Mouse (Mus musculus): Measurements from ENCODE around the gene Ldhd. TPM values are rescaled to one million over a fixed set of nuclear protein-coding genes. Genes with fewer than 3 reads are reported as not detected.

Ldhd gene
- total and polyA plus RNA-seq, 3 experiments, result 0.04 TPM; not detected in 2

DNA sequence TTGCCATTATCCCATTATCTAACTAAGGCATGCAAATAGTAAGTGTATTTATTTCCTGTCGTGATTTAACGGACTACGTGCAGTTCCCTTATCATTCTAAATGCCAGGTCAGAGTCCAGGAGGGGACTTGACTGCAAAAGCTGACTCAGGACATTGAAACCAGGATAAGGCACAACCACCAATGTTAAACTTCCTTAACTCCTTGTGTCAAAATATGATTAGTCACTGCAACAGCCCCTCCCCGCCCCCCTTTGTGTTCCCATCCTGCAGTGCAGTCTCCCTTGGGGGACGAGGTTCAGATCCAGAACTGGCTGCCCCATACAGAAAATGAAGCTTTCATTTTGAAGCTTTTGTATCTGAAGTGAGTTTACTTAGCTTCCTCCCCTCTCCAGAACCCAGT is 12.3 kb upstream of the Ldhd start:
- Histone ChIP-seq H3K27ac (ENCODE audit: control insufficient read depth, low read depth, low read length) (peak overlapping the region; percentile 98), H3K9me3 (replicated peaks; ENCODE audit: insufficient read depth, low read length) (no peaks in the 10 kb centered on the region), H3K79me2 (ENCODE audit: control insufficient read depth, insufficient read depth, low read length, poor library complexity) (peaks cover 16% of the 10 kb centered on the region), H3K4me3 (ENCODE audit: control insufficient read depth in 1 of 2, insufficient read depth in 1 of 2, low read depth in 2 of 2, low read length in 2 of 2) (peak overlapping the region; percentile 58 to 92), H3K9ac (ENCODE audit: control insufficient read depth, low read depth, low read length, poor library complexity, severe bottlenecking) (peak overlapping the region; percentile 69), H3K27me3 (ENCODE audit: control insufficient read depth in 1 of 2, insufficient read depth in 2 of 2, low read length in 2 of 2) (no peaks in the 10 kb centered on the region), H3K36me3 (ENCODE audit: control insufficient read depth in 1 of 2, insufficient read depth in 2 of 2, low read length in 2 of 2) (peaks cover 0 to 11% of the 10 kb centered on the region in 2 experiments; a peak in 2 of 4 replicates), H3K4me1 (ENCODE audit: control insufficient read depth in 1 of 2, insufficient read depth in 2 of 2, low read length in 2 of 2) (peaks cover 2 to 19% of the 10 kb centered on the region in 2 experiments; a peak in 2 of 4 replicates)
- DNase-seq (ENCODE audit: low read depth, low spot score), result peak; percentile 88
- peak; percentile 32 for TF ChIP-seq MAZ (IDR thresholded peaks at IDR 0.05; ENCODE audit: low read depth, low read length)
- no peak for TF ChIP-seq USF2 (IDR thresholded peaks at IDR 0.05; ENCODE audit: borderline replicate concordance in 1 of 2, insufficient read depth in 1 of 2, low read depth in 1 of 2, low read length in 2 of 2)
- TF ChIP-seq POLR2AphosphoS2 (IDR thresholded peaks at IDR 0.05; ENCODE audit: low read length), result no peak
- TF ChIP-seq NRF1 (IDR thresholded peaks at IDR 0.05; ENCODE audit: insufficient read depth, low read depth, low read length, poor library complexity, severe bottlenecking), result no peak
- TF ChIP-seq BHLHE40 (IDR thresholded peaks at IDR 0.05; ENCODE audit: borderline replicate concordance, low read depth, low read length), result peak; percentile 66
- no peak for TF ChIP-seq ZC3H11A (IDR thresholded peaks at IDR 0.05; ENCODE audit: low read depth, low read length)
- peak; percentile 66 for TF ChIP-seq TAL1 (IDR thresholded peaks at IDR 0.05; ENCODE audit: low read length)
- TF ChIP-seq JUND (IDR thresholded peaks at IDR 0.05; ENCODE audit: low read depth, low read length), result no peak
- TF ChIP-seq CTCF (IDR thresholded peaks at IDR 0.05 in 2 of 3, conservative IDR thresholded peaks at IDR 0.05 in 1 of 3; ENCODE audit: control insufficient read depth in 1 of 3, insufficient read depth in 1 of 3, low read depth in 2 of 3, low read length in 3 of 3, poor library complexity in 1 of 3, severe bottlenecking in 1 of 3), result no peak
- TF ChIP-seq GATA1 (IDR thresholded peaks at IDR 0.05; ENCODE audit: low read depth, low read length), result peak; percentile 89
- TF ChIP-seq E2F4 (IDR thresholded peaks at IDR 0.05; ENCODE audit: borderline replicate concordance, low read depth, low read length), result no peak
- peak; percentile 95 for TF ChIP-seq MAFK (IDR thresholded peaks at IDR 0.05; ENCODE audit: borderline replicate concordance, low read depth, low read length)
- no peak for TF ChIP-seq UBTF (IDR thresholded peaks at IDR 0.05; ENCODE audit: borderline replicate concordance, insufficient read depth, low read depth, low read length)
- peak; percentile 67; the same call in 1 of the 2 replicates for TF ChIP-seq MYC (IDR thresholded peaks at IDR 0.05; ENCODE audit: low read depth, low read length)
- TF ChIP-seq CHD2 (IDR thresholded peaks at IDR 0.05; ENCODE audit: low read length), result no peak; the same call in 1 of the 2 replicates
- TF ChIP-seq ZMIZ1 (IDR thresholded peaks at IDR 0.05; ENCODE audit: low read depth, low read length), result no peak
- no peak for TF ChIP-seq ZNF384 (IDR thresholded peaks at IDR 0.05; ENCODE audit: low read depth, low read length)
- peak; percentile 76 for TF ChIP-seq SIN3A (IDR thresholded peaks at IDR 0.05; ENCODE audit: low read length)
- peak; percentile 89 for TF ChIP-seq TCF12 (IDR thresholded peaks at IDR 0.05; ENCODE audit: low read depth, low read length)
- peak; percentile 92 for TF ChIP-seq MYB (IDR thresholded peaks at IDR 0.05; ENCODE audit: low read depth, low read length)
- TF ChIP-seq ELF1 (IDR thresholded peaks at IDR 0.05; ENCODE audit: low read depth, low read length), result peak; percentile 47
- peak; percentile 98 for TF ChIP-seq RCOR1 (IDR thresholded peaks at IDR 0.05; ENCODE audit: low read depth, low read length)
- no peak for TF ChIP-seq POLR2A (IDR thresholded peaks at IDR 0.05; ENCODE audit: control insufficient read depth in 1 of 2, insufficient read depth in 1 of 2, low read depth in 1 of 2, low read length in 2 of 2, poor library complexity in 1 of 2)
- no peak for TF ChIP-seq GABPA (IDR thresholded peaks at IDR 0.05; ENCODE audit: low read depth, low read length)
- TF ChIP-seq TBP (IDR thresholded peaks at IDR 0.05; ENCODE audit: low read depth, low read length), result no peak
- peak; percentile 90 for TF ChIP-seq ETS1 (IDR thresholded peaks at IDR 0.05; ENCODE audit: low read depth, low read length)
- TF ChIP-seq USF1 (IDR thresholded peaks at IDR 0.05; ENCODE audit: low read depth, low read length), result no peak
- TF ChIP-seq MAX (IDR thresholded peaks at IDR 0.05; ENCODE audit: low read length), result 0 out of 2 replicates have a peak, but pooled peaks have one; percentile 53
- TF ChIP-seq NELFE (IDR thresholded peaks at IDR 0.05; ENCODE audit: low read depth, low read length), result no peak; the same call in 1 of the 2 replicates
- TF ChIP-seq EP300 (IDR thresholded peaks at IDR 0.05; ENCODE audit: low read depth in 1 of 2, low read length in 2 of 2), result peak; percentile 92 to 97
- no peak; the same call in 1 of the 2 replicates for TF ChIP-seq MXI1 (IDR thresholded peaks at IDR 0.05; ENCODE audit: low read depth, low read length)
- TF ChIP-seq SMC3 (IDR thresholded peaks at IDR 0.05; ENCODE audit: low read depth, low read length), result no peak
- TF ChIP-seq ZKSCAN1 (IDR thresholded peaks at IDR 0.05; ENCODE audit: low read depth, low read length), result no peak
- TF ChIP-seq HCFC1 (IDR thresholded peaks at IDR 0.05; ENCODE audit: low read depth, low read length), result no peak; the same call in 1 of the 2 replicates
- no peak for TF ChIP-seq MEF2A (IDR thresholded peaks at IDR 0.05; ENCODE audit: extremely low read depth, insufficient replicate concordance, low read depth, low read length, poor library complexity, severe bottlenecking)
- no peak for TF ChIP-seq CHD1 (IDR thresholded peaks at IDR 0.05; ENCODE audit: low read depth, low read length)
- no peak for TF ChIP-seq KAT2A (conservative IDR thresholded peaks at IDR 0.05; ENCODE audit: low read depth, low read length)
- TF ChIP-seq RAD21 (IDR thresholded peaks at IDR 0.05; ENCODE audit: low read depth, low read length), result no peak

All from MEL (cell line).